Mouse (Mus musculus) liver, postnatal 0 days (tissue): Measurements from ENCODE around the gene Psg20.
"Not testable (repeated sequence)": the region's sequence is repeated elsewhere in the genome, so short reads cannot be mapped to it uniquely, and the experiment has no call there.

Experiments
- CTCF ChIP-seq: sonication (generic); IDR thresholded peaks from 2 replicates; pipeline ENCODE4 v1.5.1; 2016; ENCODE audit warnings: antibody characterized with exemption, low read depth
- EP300 ChIP-seq: IDR thresholded peaks from 2 replicates; pipeline ENCODE4 v1.6.1; 2016; ENCODE audit warnings: antibody characterized with exemption, low read depth, mild to moderate bottlenecking

GRCm38 (mm10) chr7:18710331-18710730 lies 24.3 kb upstream of the Psg20 start:
- TF ChIP-seq CTCF: peak; percentile 51
- TF ChIP-seq EP300: not testable (repeated sequence)
